Mouse (Mus musculus): ENCODE results near the gene Alb. TPM values are rescaled to one million over a fixed set of nuclear protein-coding genes. Genes with fewer than 3 reads are reported as not detected.

Alb gene
- polyA plus RNA-seq, 1 experiment from 2014 or later, result 0.59 TPM

DNA sequence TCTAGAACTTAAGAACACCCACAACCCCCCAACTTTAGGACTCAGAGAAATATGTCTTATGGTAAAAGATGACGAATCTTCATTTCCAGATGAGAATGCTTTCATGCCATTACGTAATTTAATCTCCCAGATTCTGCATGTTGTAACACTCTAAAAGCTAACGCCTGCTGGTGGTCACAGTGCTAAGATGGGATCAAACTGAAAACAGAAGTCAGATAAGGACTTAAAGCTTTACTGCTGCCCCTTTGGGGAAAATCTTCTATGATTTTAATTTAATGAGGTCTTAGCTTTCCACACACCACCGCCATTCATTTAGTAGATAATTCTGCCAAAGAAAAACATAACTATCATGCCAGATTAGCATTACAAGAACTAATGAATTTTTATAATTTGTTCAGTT, 6.1 kb downstream of the Alb start:
- H3K36me3 ChIP-seq, result no peaks in the 10 kb centered on the region
- H3K9me3 ChIP-seq, result no peaks in the 10 kb centered on the region
- no peak overlapping the region for H3K9ac ChIP-seq (replicated peaks)
- 0 out of 2 replicates have a peak, but pooled peaks cover 4% of the 10 kb centered on the region for H3K27me3 ChIP-seq
- WGBS, result 63% methylated on average over 4 of the region's 4 CpGs
- no peaks in the 10 kb centered on the region for H3K4me1 ChIP-seq (replicated peaks)
- H3K27ac ChIP-seq, result no peak overlapping the region
- H3K4me2 ChIP-seq, result no peak overlapping the region
- H3K4me3 ChIP-seq (replicated peaks), result no peak overlapping the region
- ATAC-seq (ENCODE audit: insufficient number of reproducible peaks, insufficient read depth, low FRiP score, low TSS enrichment, low read depth), result no peak

DNA sequence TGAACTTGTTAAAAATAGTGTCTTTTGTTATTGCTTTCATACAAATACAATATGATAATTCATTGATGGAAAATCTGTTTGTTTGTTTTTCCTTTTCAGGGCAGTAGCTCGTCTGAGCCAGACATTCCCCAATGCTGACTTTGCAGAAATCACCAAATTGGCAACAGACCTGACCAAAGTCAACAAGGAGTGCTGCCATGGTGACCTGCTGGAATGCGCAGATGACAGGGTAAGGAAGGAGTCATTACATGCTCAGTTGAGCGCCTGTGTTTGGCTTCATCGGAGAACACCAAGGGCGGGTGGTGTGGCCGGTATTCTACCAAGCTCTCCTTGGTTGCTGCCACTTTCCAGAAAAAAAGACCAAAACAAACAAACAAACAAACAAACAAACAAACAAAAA, 6.5 kb downstream of the Alb start:
- Histone ChIP-seq H3K27me3 (0 out of 2 replicates have a peak, but pooled peaks cover 4% of the 10 kb centered on the region), H3K9ac (replicated peaks) (no peak overlapping the region), H3K36me3 (no peaks in the 10 kb centered on the region), H3K9me3 (no peaks in the 10 kb centered on the region), H3K27ac (no peak overlapping the region), H3K4me2 (no peak overlapping the region), H3K4me3 (replicated peaks) (no peak overlapping the region), H3K4me1 (replicated peaks) (no peaks in the 10 kb centered on the region)
- no peak for ATAC-seq (ENCODE audit: insufficient number of reproducible peaks, insufficient read depth, low FRiP score, low TSS enrichment, low read depth)
- 39% methylated on average over 6 of the region's 6 CpGs for WGBS

DNA sequence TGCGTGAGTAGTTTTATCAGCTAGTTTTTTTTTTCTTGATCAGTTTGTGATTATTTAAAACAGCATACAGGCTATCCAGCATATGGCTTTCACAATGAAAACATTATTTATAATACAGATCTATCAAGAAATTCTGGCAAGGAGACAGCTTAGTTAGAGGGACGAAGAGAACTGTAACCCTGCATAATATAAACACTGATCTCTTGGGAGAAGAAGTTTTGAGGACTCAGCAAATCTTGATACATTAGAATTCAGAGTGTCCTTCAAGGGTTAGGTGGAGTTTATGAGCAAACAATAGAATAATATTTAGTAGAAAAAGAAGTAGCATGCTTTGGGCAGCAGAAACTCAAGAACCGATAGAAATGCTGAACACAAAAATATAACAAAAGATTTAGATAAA, 10.1 kb downstream of the Alb start:
- WGBS, result 93% methylated on average over 3 of the region's 3 CpGs
- Histone ChIP-seq H3K9me3 (no peaks in the 10 kb centered on the region), H3K4me2 (no peak overlapping the region), H3K27me3 (no peaks in the 10 kb centered on the region), H3K4me3 (replicated peaks) (no peak overlapping the region), H3K4me1 (replicated peaks) (no peaks in the 10 kb centered on the region), H3K9ac (replicated peaks) (no peak overlapping the region), H3K27ac (no peak overlapping the region), H3K36me3 (no peaks in the 10 kb centered on the region)
- ATAC-seq (ENCODE audit: insufficient number of reproducible peaks, insufficient read depth, low FRiP score, low TSS enrichment, low read depth), result no peak

DNA sequence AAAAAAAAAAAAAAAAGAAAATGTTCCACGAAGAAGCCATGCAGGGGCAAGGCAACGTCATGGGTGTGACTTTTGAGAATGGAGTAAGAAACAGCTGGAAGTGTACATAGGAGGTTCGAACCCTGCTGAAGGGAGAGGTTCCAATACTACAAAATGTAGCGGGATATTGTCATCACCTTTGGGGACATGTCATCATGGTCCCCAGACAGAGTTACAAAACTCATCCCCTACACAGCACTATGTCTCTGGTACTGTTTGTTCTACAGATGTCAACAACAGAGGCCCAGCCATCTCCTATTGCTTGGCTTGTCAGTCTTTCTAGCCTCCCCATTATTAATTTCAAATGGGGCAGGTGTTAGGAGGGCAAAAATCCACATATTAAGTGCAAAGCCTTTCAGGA, 13.2 kb downstream of the Alb start:
- H3K27me3 ChIP-seq, result no peaks in the 10 kb centered on the region
- H3K4me2 ChIP-seq, result no peak overlapping the region
- no peak for ATAC-seq (ENCODE audit: insufficient number of reproducible peaks, insufficient read depth, low FRiP score, low TSS enrichment, low read depth)
- no peak overlapping the region for H3K4me3 ChIP-seq (replicated peaks)
- no peak overlapping the region for H3K27ac ChIP-seq
- H3K36me3 ChIP-seq, result no peaks in the 10 kb centered on the region
- no peaks in the 10 kb centered on the region for H3K4me1 ChIP-seq (replicated peaks)
- WGBS, result 95% methylated on average over 3 of the region's 4 CpGs
- no peaks in the 10 kb centered on the region for H3K9me3 ChIP-seq
- H3K9ac ChIP-seq (replicated peaks), result no peak overlapping the region

DNA sequence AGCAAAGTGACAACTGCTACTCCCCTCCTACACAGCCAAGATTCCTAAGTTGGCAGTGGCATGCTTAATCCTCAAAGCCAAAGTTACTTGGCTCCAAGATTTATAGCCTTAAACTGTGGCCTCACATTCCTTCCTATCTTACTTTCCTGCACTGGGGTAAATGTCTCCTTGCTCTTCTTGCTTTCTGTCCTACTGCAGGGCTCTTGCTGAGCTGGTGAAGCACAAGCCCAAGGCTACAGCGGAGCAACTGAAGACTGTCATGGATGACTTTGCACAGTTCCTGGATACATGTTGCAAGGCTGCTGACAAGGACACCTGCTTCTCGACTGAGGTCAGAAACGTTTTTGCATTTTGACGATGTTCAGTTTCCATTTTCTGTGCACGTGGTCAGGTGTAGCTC, 13.7 kb downstream of the Alb start:
- no peak for ATAC-seq (ENCODE audit: insufficient number of reproducible peaks, insufficient read depth, low FRiP score, low TSS enrichment, low read depth)
- H3K4me1 ChIP-seq (replicated peaks), result no peaks in the 10 kb centered on the region
- WGBS, result 82% methylated on average over 5 of the region's 5 CpGs
- H3K9ac ChIP-seq (replicated peaks), result no peak overlapping the region
- no peak overlapping the region for H3K4me2 ChIP-seq
- no peak overlapping the region for H3K4me3 ChIP-seq (replicated peaks)
- H3K36me3 ChIP-seq, result no peaks in the 10 kb centered on the region
- H3K27ac ChIP-seq, result no peak overlapping the region
- H3K27me3 ChIP-seq, result no peaks in the 10 kb centered on the region
- no peaks in the 10 kb centered on the region for H3K9me3 ChIP-seq

DNA sequence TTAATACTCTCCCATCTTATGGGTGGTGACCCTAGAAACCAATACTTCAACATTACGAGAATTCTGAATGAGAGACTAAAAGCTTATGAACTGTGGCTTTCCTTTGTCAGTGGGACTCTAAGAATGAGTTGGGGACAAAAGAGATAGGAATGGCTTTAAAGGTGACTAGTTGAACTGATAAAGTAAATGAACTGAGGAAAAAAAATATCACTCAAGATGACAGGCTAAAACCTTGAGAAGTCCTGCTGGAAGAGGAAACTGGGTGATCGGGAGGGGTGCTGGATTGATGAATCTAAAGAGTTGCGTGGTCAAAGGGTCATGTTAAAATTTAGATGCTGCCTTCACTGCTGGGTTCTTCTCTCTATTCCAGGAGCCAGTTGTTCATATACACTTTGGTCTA, 16.0 kb downstream of the Alb start:
- no peak overlapping the region for H3K4me2 ChIP-seq
- no peaks in the 10 kb centered on the region for H3K4me1 ChIP-seq (replicated peaks)
- H3K27me3 ChIP-seq, result no peaks in the 10 kb centered on the region
- H3K27ac ChIP-seq, result no peak overlapping the region
- no peaks in the 10 kb centered on the region for H3K9me3 ChIP-seq
- no peaks in the 10 kb centered on the region for H3K36me3 ChIP-seq
- no peak overlapping the region for H3K4me3 ChIP-seq (replicated peaks)
- H3K9ac ChIP-seq (replicated peaks), result no peak overlapping the region
- WGBS, result 90% methylated on average over 3 of the region's 3 CpGs
- ATAC-seq (ENCODE audit: insufficient number of reproducible peaks, insufficient read depth, low FRiP score, low TSS enrichment, low read depth), result no peak

DNA sequence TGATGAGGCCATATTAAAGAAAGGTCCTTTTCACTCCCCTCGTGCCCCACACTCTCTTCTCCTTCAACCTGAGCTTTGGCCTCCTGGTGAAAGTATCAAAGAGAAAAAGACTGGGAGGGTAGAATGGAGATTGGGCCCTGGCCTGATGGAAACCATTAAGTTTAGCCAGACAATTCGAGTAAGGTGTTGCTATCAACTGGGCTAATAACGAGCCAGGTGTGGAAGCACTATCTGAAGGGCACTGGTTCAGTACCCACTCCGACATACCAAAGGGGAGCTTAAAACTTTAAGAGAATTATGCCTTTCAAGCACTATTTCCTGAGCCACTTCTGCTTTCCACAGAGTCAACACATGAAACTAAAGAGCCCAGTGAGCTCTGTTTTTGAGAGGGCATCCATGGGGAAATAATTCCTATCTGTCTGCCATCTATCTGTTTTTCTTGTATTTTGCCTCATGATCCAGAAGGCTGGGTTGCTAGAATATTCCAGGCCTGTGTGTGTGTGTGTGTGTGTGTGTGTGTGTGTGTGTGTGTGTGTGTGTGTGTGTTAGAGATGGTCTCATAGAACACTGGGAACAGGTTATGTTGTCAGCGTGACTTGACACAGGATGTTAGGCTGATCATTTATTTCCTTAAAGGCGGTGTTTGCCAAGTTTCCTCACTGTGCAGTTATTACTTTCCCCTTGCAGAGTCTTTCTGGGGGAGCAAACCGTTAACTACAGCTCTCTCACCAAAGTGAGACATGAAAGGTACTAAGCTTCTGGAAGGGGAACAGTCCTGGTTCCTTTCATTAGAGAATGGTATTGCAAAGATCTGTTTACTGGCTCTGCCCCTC, 16.8 kb downstream of the Alb start:
- WGBS, result 54% methylated on average over 7 of the region's 7 CpGs
- Histone ChIP-seq H3K4me1 (replicated peaks) (no peaks in the 10 kb centered on the region), H3K4me2 (no peak overlapping the region), H3K27me3 (no peaks in the 10 kb centered on the region), H3K9ac (replicated peaks) (no peak overlapping the region), H3K9me3 (no peaks in the 10 kb centered on the region), H3K36me3 (no peaks in the 10 kb centered on the region), H3K27ac (no peak overlapping the region), H3K4me3 (replicated peaks) (no peak overlapping the region)
- ATAC-seq (ENCODE audit: insufficient number of reproducible peaks, insufficient read depth, low FRiP score, low TSS enrichment, low read depth), result no peak

DNA sequence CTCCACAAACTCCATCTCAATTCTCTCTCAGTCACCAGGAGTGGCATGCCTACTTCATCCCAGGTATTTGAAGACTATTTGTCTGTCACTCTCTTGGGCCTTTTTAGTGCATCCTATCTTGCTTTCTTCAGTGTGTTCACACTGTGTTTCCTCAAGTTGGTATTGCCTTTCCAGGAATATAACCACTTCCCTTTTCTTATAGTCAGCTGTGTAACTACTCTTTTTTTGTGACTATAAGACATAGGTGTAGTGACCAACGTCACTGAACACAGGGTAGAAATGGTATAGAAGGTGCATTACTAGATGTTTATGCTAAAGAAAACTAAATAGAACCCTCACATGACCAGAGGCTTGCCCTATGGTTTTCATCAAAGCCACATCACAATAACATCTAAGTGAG, 18.2 kb downstream of the Alb start:
- H3K27ac ChIP-seq, result no peak overlapping the region

DNA sequence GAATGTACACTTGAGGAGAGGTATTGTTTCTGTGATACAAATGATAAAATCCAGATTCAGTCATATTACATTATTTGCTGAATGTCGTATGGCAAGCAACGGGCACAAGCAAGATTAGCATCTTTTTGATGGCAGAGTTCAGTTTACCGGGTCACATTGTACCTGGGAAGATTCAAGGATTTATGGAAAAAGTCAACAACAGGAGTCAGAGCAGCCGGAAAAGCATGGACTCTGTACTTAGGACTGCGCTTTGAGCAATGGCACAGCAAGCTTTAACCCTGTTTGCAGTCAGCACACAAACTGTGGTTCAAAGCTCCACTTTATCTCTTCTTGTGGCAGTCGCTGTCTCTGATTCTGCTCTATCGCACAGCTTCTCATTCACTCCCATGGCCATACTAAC, 24.9 kb downstream of the Alb start:
- Histone ChIP-seq H3K27ac (no peak overlapping the region), H3K9ac (replicated peaks) (no peak overlapping the region), H3K4me3 (replicated peaks) (no peak overlapping the region), H3K4me1 (replicated peaks) (no peaks in the 10 kb centered on the region), H3K27me3 (no peaks in the 10 kb centered on the region), H3K36me3 (no peaks in the 10 kb centered on the region), H3K9me3 (no peaks in the 10 kb centered on the region), H3K4me2 (no peak overlapping the region)
- no peak for ATAC-seq (ENCODE audit: insufficient number of reproducible peaks, insufficient read depth, low FRiP score, low TSS enrichment, low read depth)
- 93% methylated on average over 7 of the region's 7 CpGs for WGBS

More for the DNA sequence above, 18.2 kb downstream of the Alb start:
- Histone ChIP-seq H3K9ac (replicated peaks) (no peak overlapping the region), H3K9me3 (no peaks in the 10 kb centered on the region), H3K27me3 (no peaks in the 10 kb centered on the region), H3K4me1 (replicated peaks) (no peaks in the 10 kb centered on the region), H3K4me2 (no peak overlapping the region), H3K36me3 (no peaks in the 10 kb centered on the region), H3K4me3 (replicated peaks) (no peak overlapping the region)
- 81% methylated on average over 1 of the region's 1 CpGs for WGBS
- ATAC-seq (ENCODE audit: insufficient number of reproducible peaks, insufficient read depth, low FRiP score, low TSS enrichment, low read depth), result no peak

DNA sequence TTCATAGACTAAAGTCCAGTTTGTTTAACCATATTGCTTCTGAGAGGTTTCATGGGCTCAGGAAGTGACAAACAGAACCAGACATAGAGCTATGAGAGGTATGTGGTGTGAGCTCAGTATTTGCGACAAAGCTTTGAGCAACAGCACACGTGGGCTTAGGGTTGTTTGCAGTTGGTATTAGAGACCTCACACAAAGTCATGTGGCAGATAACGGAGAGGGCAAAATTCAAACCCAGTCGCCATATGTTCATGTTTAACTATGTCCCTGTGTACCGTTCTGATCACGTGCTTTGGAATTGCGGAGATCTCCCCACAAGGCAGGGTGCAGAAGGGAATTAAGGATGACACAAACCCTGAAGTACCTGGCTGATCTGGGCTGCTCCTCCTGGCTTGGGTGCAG, 27.6 kb downstream of the Alb start:
- H3K9ac ChIP-seq (replicated peaks), result no peak overlapping the region
- H3K4me3 ChIP-seq (replicated peaks), result no peak overlapping the region
- no peak overlapping the region for H3K4me2 ChIP-seq
- H3K9me3 ChIP-seq, result no peaks in the 10 kb centered on the region
- no peak for ATAC-seq (ENCODE audit: insufficient number of reproducible peaks, insufficient read depth, low FRiP score, low TSS enrichment, low read depth)
- no peaks in the 10 kb centered on the region for H3K27me3 ChIP-seq
- 83% methylated on average over 7 of the region's 7 CpGs for WGBS
- no peaks in the 10 kb centered on the region for H3K36me3 ChIP-seq
- H3K27ac ChIP-seq, result no peak overlapping the region
- no peaks in the 10 kb centered on the region for H3K4me1 ChIP-seq (replicated peaks)

DNA sequence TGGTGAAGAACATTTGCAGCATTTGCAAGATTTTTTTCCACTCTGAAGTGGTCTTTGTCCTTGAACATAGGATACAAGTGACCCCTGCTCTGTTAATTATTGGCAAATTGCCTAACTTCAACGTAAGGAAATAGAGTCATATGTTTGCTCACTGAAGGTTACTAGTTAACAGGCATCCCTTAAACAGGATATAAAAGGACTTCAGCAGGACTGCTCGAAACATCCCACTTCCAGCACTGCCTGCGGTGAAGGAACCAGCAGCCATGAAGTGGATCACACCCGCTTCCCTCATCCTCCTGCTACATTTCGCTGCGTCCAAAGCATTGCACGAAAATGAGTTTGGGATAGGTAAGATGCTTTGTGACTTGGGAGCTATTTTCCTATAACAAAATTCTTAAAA, 29.8 kb downstream of the Alb start, which contains the start of gene Afp:
Gene Afp, plus strand, starts transcription at position 220 of the 400 bp plus-strand sequence.
- no peak within 1 kb of the TSS for H3K9ac ChIP-seq (replicated peaks)
- 81% methylated on average over 7 of the region's 7 CpGs for WGBS
- no peaks in the 10 kb centered on the region for H3K4me1 ChIP-seq (replicated peaks)
- no peak within 1 kb of the TSS for H3K4me3 ChIP-seq (replicated peaks)
- no peaks in the 10 kb centered on the region for H3K27me3 ChIP-seq
- no peak within 1 kb of the TSS for H3K27ac ChIP-seq
- ATAC-seq (ENCODE audit: insufficient number of reproducible peaks, insufficient read depth, low FRiP score, low TSS enrichment, low read depth), result no peak
- no peaks in the 10 kb centered on the region for H3K36me3 ChIP-seq
- H3K9me3 ChIP-seq, result no peaks in the 10 kb centered on the region
- H3K4me2 ChIP-seq, result no peak within 1 kb of the TSS

DNA sequence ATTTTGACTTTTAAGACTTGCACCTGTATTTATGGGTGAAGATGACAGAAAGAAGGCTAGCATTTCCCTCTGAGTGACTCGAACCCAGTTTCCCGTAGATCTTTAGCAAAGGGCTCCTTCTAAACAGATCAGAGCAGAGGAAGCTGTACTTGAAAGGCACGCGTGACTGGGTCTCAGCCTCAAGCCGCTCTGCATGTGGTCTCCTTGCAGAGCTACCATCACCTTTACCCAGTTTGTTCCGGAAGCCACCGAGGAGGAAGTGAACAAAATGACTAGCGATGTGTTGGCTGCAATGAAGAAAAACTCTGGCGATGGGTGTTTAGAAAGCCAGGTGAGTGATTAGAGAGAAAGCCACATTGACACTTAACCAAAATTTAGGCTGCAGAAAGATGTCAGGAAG, 31.7 kb downstream of the Alb start:
- ATAC-seq (ENCODE audit: insufficient number of reproducible peaks, insufficient read depth, low FRiP score, low TSS enrichment, low read depth), result no peak
- H3K9me3 ChIP-seq, result no peaks in the 10 kb centered on the region
- H3K4me3 ChIP-seq (replicated peaks), result no peak overlapping the region

More for the DNA sequence above, 31.7 kb downstream of the Alb start:
- no peaks in the 10 kb centered on the region for H3K27me3 ChIP-seq
- no peaks in the 10 kb centered on the region for H3K4me1 ChIP-seq (replicated peaks)
- no peaks in the 10 kb centered on the region for H3K36me3 ChIP-seq
- no peak overlapping the region for H3K9ac ChIP-seq (replicated peaks)
- H3K4me2 ChIP-seq, result no peak overlapping the region
- WGBS, result 72% methylated on average over 9 of the region's 9 CpGs
- H3K27ac ChIP-seq, result no peak overlapping the region

All from limb, embryonic 12.5 days (tissue).